ENCODE assay signal across 9 mouse cellular contexts in the genomic region with DNA sequence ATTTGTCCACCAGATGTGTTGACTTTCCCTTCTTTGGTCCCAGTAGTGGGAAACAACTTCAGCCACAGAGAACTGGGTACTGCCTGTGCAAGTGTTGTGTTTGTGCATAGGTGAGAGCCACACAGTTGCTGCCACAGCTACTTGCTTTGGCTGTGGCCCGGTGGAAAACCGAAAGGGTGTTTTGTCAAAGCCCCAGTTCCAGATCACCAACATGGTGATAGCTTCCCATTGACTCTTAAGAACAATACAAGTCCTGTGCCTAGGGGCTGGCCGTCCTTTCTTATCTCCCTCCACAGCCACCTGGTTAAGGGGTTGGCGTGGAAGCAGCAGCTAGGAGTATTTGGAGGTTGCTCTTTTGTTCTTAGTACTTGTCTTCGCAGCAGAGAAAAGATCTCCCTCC. TPM values are rescaled to one million over a fixed set of nuclear protein-coding genes. Genes with fewer than 3 reads are reported as not detected.
DNase-seq lines count a peak whose midpoint lies in the region; ATAC-seq and TF ChIP-seq lines count a peak whose summit lies in the region.
"Had no signal": no experiment of that assay in that cellular context is flagged by ENCODE, and none has a peak within 500 bp of the region (broad histone marks: within the 10 kb centered on the region; RNA-seq: fewer than 3 reads in every experiment).

No protein-coding gene starts in this region.

- H3K27ac ChIP-seq in heart, postnatal 0 days (ENCODE audit: low read depth) = peak overlapping the region; percentile 51
- peak overlapping the region; percentile 87 for H3K27ac ChIP-seq in hindbrain, embryonic 10.5 days
- peak overlapping the region; percentile 90 for H3K27ac ChIP-seq in midbrain, embryonic 12.5 days (replicated peaks)

- H3K9ac ChIP-seq in heart, postnatal 0 days (replicated peaks; ENCODE audit: low read depth, low read length) = peak overlapping the region; percentile 11; the same call in 1 of the 2 replicates
- H3K9ac ChIP-seq in midbrain, embryonic 12.5 days (replicated peaks) = peak overlapping the region; percentile 53

- DNase-seq in heart, postnatal 0 days (ENCODE audit: low spot score) = no peak
- no peak for DNase-seq in heart, postnatal 4 days
- DNase-seq in R1 (ENCODE audit: low read depth, low spot score) = peak; percentile 28
- no peak for DNase-seq in hindbrain, embryonic 10.5 days (ENCODE audit: low spot score)
- DNase-seq in left cerebral cortex, adult 11 months (ENCODE audit: low spot score) = no peak
- DNase-seq in left cerebral cortex, adult 18-20 months (ENCODE audit: low spot score in 2 of 2) = no peak
- DNase-seq in gastrocnemius, postnatal 4 days (ENCODE audit: low spot score in 2 of 2) = no peak

- H3K4me2 ChIP-seq in heart, postnatal 0 days (ENCODE audit: low read depth, low read length) = peak overlapping the region; percentile 70
- peak overlapping the region; percentile 58 for H3K4me2 ChIP-seq in midbrain, embryonic 12.5 days (replicated peaks)

- 23% methylated on average over 5 of the region's 5 CpGs for WGBS in heart, postnatal 0 days
- WGBS in hindbrain, embryonic 10.5 days = 8% methylated on average over 5 of the region's 5 CpGs
- 4% methylated on average over 5 of the region's 5 CpGs for WGBS in midbrain, embryonic 12.5 days

- no peak for TF ChIP-seq CTCF in heart, postnatal 0 days (IDR thresholded peaks at IDR 0.05; ENCODE audit: low read depth)

- H3K4me1 ChIP-seq in heart, postnatal 0 days (ENCODE audit: control insufficient read depth, insufficient read depth) = peaks cover 34% of the 10 kb centered on the region
- peaks cover 83% of the 10 kb centered on the region for H3K4me1 ChIP-seq in hindbrain, embryonic 10.5 days (replicated peaks)
- peaks cover 69% of the 10 kb centered on the region for H3K4me1 ChIP-seq in midbrain, embryonic 12.5 days

- peak overlapping the region; percentile 39; the same call in 1 of the 2 replicates for H3K4me3 ChIP-seq in heart, postnatal 0 days (ENCODE audit: low read depth, low read length)
- H3K4me3 ChIP-seq in hindbrain, embryonic 10.5 days = peak overlapping the region; percentile 49
- peak overlapping the region; percentile 35 for H3K4me3 ChIP-seq in midbrain, embryonic 12.5 days

- H3K27me3 ChIP-seq in heart, postnatal 0 days (ENCODE audit: control insufficient read depth, insufficient read depth, low read length) = no peaks in the 10 kb centered on the region
- H3K27me3 ChIP-seq in hindbrain, embryonic 10.5 days (ENCODE audit: insufficient read depth, poor library complexity, severe bottlenecking) = peaks cover 39% of the 10 kb centered on the region
- 0 out of 2 replicates have a peak, but pooled peaks cover 7% of the 10 kb centered on the region for H3K27me3 ChIP-seq in midbrain, embryonic 12.5 days

- H3K9me3 ChIP-seq in heart, postnatal 0 days (replicated peaks; ENCODE audit: control insufficient read depth, low read length) = no peaks in the 10 kb centered on the region
- H3K9me3 ChIP-seq in hindbrain, embryonic 10.5 days = no peaks in the 10 kb centered on the region
- H3K9me3 ChIP-seq in midbrain, embryonic 12.5 days = no peaks in the 10 kb centered on the region

- TF ChIP-seq EP300 in heart, postnatal 0 days (IDR thresholded peaks at IDR 0.05; ENCODE audit: low read depth) = no peak

- peak; percentile 1; the same call in 1 of the 2 replicates for ATAC-seq in heart, postnatal 0 days (ENCODE audit: insufficient read depth, low read depth)
- ATAC-seq in midbrain, embryonic 12.5 days (ENCODE audit: low FRiP score, low read depth) = no peak

- H3K36me3 ChIP-seq in heart, postnatal 0 days (replicated peaks; ENCODE audit: control insufficient read depth, insufficient read depth, low read length) = no peaks in the 10 kb centered on the region
- H3K36me3 ChIP-seq in hindbrain, embryonic 10.5 days = peaks cover 17% of the 10 kb centered on the region
- H3K36me3 ChIP-seq in midbrain, embryonic 12.5 days = peaks cover 15% of the 10 kb centered on the region

RNA-seq across cellular contexts. Expression of gene Ephb3, which starts 5.6 kb away (rescaled TPM):
- total RNA-seq in heart, postnatal 0 days (2014; rRNA removed; ENCODE audit: low replicate concordance) = 8.5 and 9.6 TPM in 2 replicates
- 6.2 and 6.8 TPM in 2 replicates for polyA plus RNA-seq in heart, postnatal 0 days (2015; fragmentation: Nextera tagmentation; extraction: Ambion mirVana)
- 10 to 100 TPM; 14.3 to 14.8 TPM for total RNA-seq in heart, postnatal 4 days (2021)
- polyA plus RNA-seq in hindbrain, embryonic 10.5 days (2016; fragmentation: Nextera tagmentation; extraction: Ambion mirVana) = 16.1 and 17.7 TPM in 2 replicates
- 23.6 and 24.2 TPM in 2 replicates for polyA plus RNA-seq in midbrain, embryonic 12.5 days (2016; fragmentation: Nextera tagmentation; extraction: Ambion mirVana)
- 10 to 100 TPM; 25.5 to 27.5 TPM for total RNA-seq in left cerebral cortex, adult 18-20 months (2021)
- total RNA-seq in gastrocnemius, postnatal 4 days (2021) = 10 to 100 TPM; 22.4 to 23.4 TPM

RNA-seq across cellular contexts. Expression of gene Teddm3, which starts 56.4 kb away (rescaled TPM):
- not detected in 2 replicates for total RNA-seq in heart, postnatal 0 days (2014; rRNA removed; ENCODE audit: low replicate concordance)
- not detected in 2 replicates for polyA plus RNA-seq in heart, postnatal 0 days (2015; fragmentation: Nextera tagmentation; extraction: Ambion mirVana)
- not detected for total RNA-seq in heart, postnatal 4 days (2021)
- polyA plus RNA-seq in hindbrain, embryonic 10.5 days (2016; fragmentation: Nextera tagmentation; extraction: Ambion mirVana) = not detected in 2 replicates
- polyA plus RNA-seq in midbrain, embryonic 12.5 days (2016; fragmentation: Nextera tagmentation; extraction: Ambion mirVana) = not detected in 2 replicates
- 1 to 10 TPM in 1 of 2 experiments, under 1 TPM in 1; 0.59 to 1.1 TPM for total RNA-seq in left cerebral cortex, adult 18-20 months (2021)
- not detected for total RNA-seq in gastrocnemius, postnatal 4 days (2021)
- total RNA-seq: MEL had no signal
